Mouse (Mus musculus): ENCODE results near the gene Hoxd8.

The Hoxd8 gene

GRCm38 (mm10) chr2:74736688-74737577, 32.5 kb downstream of the Hoxd8 start:
- DNase-seq, result no peak

GRCm38 (mm10) chr2:74737578-74738070, 33.2 kb downstream of the Hoxd8 start:
- no peak for DNase-seq

GRCm38 (mm10) chr2:74738623-74739475, 34.4 kb downstream of the Hoxd8 start:
- no peak for DNase-seq

GRCm38 (mm10) chr2:74739476-74739800, 35.0 kb downstream of the Hoxd8 start:
- DNase-seq, result no peak

- no peak for DNase-seq
These were observed 35.5 kb downstream of the Hoxd8 start for GRCm38 (mm10) chr2:74739869-74740268.

GRCm38 (mm10) chr2:74740311-74741091, 36.1 kb downstream of the Hoxd8 start:
- no peak for DNase-seq

GRCm38 (mm10) chr2:74741252-74741978, 37.0 kb downstream of the Hoxd8 start:
- no peak for DNase-seq

- DNase-seq, result no peak
These were observed 37.5 kb downstream of the Hoxd8 start for GRCm38 (mm10) chr2:74741979-74742277.

- DNase-seq, result no peak
These were observed 41.3 kb downstream of the Hoxd8 start for GRCm38 (mm10) chr2:74745540-74746297.

- no peak for DNase-seq
These were observed 42.0 kb downstream of the Hoxd8 start for GRCm38 (mm10) chr2:74746298-74746921.

- DNase-seq, result no peak
These were observed 42.6 kb downstream of the Hoxd8 start for GRCm38 (mm10) chr2:74747006-74747405.

GRCm38 (mm10) chr2:74747661-74748141, 43.3 kb downstream of the Hoxd8 start:
- DNase-seq, result no peak

- no peak for DNase-seq
These were observed 44.1 kb downstream of the Hoxd8 start for GRCm38 (mm10) chr2:74748436-74748995.

- DNase-seq, result peak; percentile 13
These were observed 45.1 kb downstream of the Hoxd8 start for GRCm38 (mm10) chr2:74749337-74750121.

GRCm38 (mm10) chr2:74750731-74751250, 46.4 kb downstream of the Hoxd8 start:
- no peak for DNase-seq

GRCm38 (mm10) chr2:74751861-74752260, 47.4 kb downstream of the Hoxd8 start:
- DNase-seq, result no peak

GRCm38 (mm10) chr2:74752431-74753174, 48.2 kb downstream of the Hoxd8 start:
- DNase-seq, result no peak

GRCm38 (mm10) chr2:74753175-74753523, 48.7 kb downstream of the Hoxd8 start:
- no peak for DNase-seq

GRCm38 (mm10) chr2:74753711-74754110, 49.3 kb downstream of the Hoxd8 start:
- no peak for DNase-seq

All from right cerebral cortex, postnatal 14 days (tissue).